ENCODE assay signal across 8 mouse cellular contexts in genomic region chr16:13902888-13903483, GRCm38 (mm10). TPM values are rescaled to one million over a fixed set of nuclear protein-coding genes. Genes with fewer than 3 reads are reported as not detected.
DNase-seq lines count a peak whose midpoint lies in the region; ATAC-seq and TF ChIP-seq lines count a peak whose summit lies in the region.

Pdxdc1 (minus strand) TSS chr16:13903131.
Mpv17l (plus strand) TSS chr16:13903161.

- intact Hi-C loops in heart, postnatal 36 days (cut with DNase I): loop anchor here (1.0 to 10.0 kb wide), 5 partner anchors 84 to 412 kb away; partner anchors contain the start of genes Fopnl and Ntan1

- H3K9me3 ChIP-seq in G1E (replicated peaks): no peaks in the 10 kb centered on the region
- H3K9me3 ChIP-seq in forebrain, embryonic 16.5 days (ENCODE audit: control insufficient read depth, low read length): no peaks in the 10 kb centered on the region
- H3K9me3 ChIP-seq in lung, embryonic 14.5 days (ENCODE audit: low read depth, low read length): no peaks in the 10 kb centered on the region

- peaks cover 18% of the 10 kb centered on the region for H3K36me3 ChIP-seq in G1E (replicated peaks)
- no peaks in the 10 kb centered on the region for H3K36me3 ChIP-seq in forebrain, embryonic 16.5 days (ENCODE audit: control insufficient read depth, insufficient read depth)
- H3K36me3 ChIP-seq in lung, embryonic 14.5 days (ENCODE audit: insufficient read depth): no peaks in the 10 kb centered on the region
- no peaks in the 10 kb centered on the region for H3K36me3 ChIP-seq in thymus, adult 2 months (ENCODE audit: control insufficient read depth, insufficient read depth, low read length)

- H3K4me3 ChIP-seq in G1E (ENCODE audit: low read depth, low read length): peak within 1 kb of the TSS; percentile 91
- H3K4me3 ChIP-seq in forebrain, embryonic 16.5 days (replicated peaks; ENCODE audit: low read length): peak within 1 kb of the TSS; percentile 95
- peak within 1 kb of the TSS; percentile 98 for H3K4me3 ChIP-seq in layer of hippocampus, adult 2 months
- peak within 1 kb of the TSS; percentile 97 for H3K4me3 ChIP-seq in lung, embryonic 14.5 days (ENCODE audit: low read depth, low read length)
- peak within 1 kb of the TSS; percentile 77 for H3K4me3 ChIP-seq in olfactory bulb, adult 2 months (ENCODE audit: insufficient read depth, low read depth, low read length)
- H3K4me3 ChIP-seq in thymus, adult 2 months (ENCODE audit: control insufficient read depth, insufficient read depth, low read length): peak within 1 kb of the TSS; percentile 96

- H3K27me3 ChIP-seq in G1E (ENCODE audit: insufficient read depth, low read length): no peaks in the 10 kb centered on the region
- no peaks in the 10 kb centered on the region for H3K27me3 ChIP-seq in forebrain, embryonic 16.5 days (replicated peaks; ENCODE audit: control insufficient read depth, insufficient read depth, low read length)
- H3K27me3 ChIP-seq in lung, embryonic 14.5 days (ENCODE audit: insufficient read depth, low read length): no peaks in the 10 kb centered on the region
- no peaks in the 10 kb centered on the region for H3K27me3 ChIP-seq in thymus, adult 2 months (ENCODE audit: control insufficient read depth, insufficient read depth, low read length)

- peak; percentile 84 for DNase-seq in G1E (ENCODE audit: low spot score)
- DNase-seq in cerebellum, adult 18-20 months: peak; percentile 92 to 99
- peak; percentile 97 to 99 for DNase-seq in heart, postnatal 36 days
- peak; percentile 97 to 99 for DNase-seq in layer of hippocampus, adult 2 months (ENCODE audit: low spot score in 2 of 2)
- DNase-seq in lung, embryonic 14.5 days: peak; percentile 97
- DNase-seq in thymus, adult 2 months: peak; percentile 96

- peak within 1 kb of the TSS; percentile 91 for H3K27ac ChIP-seq in forebrain, embryonic 16.5 days (ENCODE audit: low read length)
- peak within 1 kb of the TSS; percentile 96 for H3K27ac ChIP-seq in layer of hippocampus, adult 2 months
- peak within 1 kb of the TSS; percentile 83 for H3K27ac ChIP-seq in lung, embryonic 14.5 days (ENCODE audit: low read depth)
- peak within 1 kb of the TSS; percentile 63 for H3K27ac ChIP-seq in olfactory bulb, adult 2 months (ENCODE audit: insufficient read depth, low read depth, low read length)
- H3K27ac ChIP-seq in thymus, adult 2 months (ENCODE audit: control insufficient read depth, insufficient read depth, low read length): peak within 1 kb of the TSS; percentile 65; the same call in 1 of the 2 replicates

- TF ChIP-seq POLR2A in olfactory bulb, adult 2 months (IDR thresholded peaks at IDR 0.05; ENCODE audit: insufficient read depth, low read depth, low read length): peak; percentile 39; the same call in 1 of the 2 replicates
- TF ChIP-seq POLR2A in thymus, adult 2 months (IDR thresholded peaks at IDR 0.05; ENCODE audit: control insufficient read depth, extremely low read depth, insufficient read depth, low read length, poor library complexity): peak; percentile 33; the same call in 1 of the 2 replicates

- peaks cover 40% of the 10 kb centered on the region for H3K4me1 ChIP-seq in G1E (ENCODE audit: insufficient read depth, low read depth, low read length)
- H3K4me1 ChIP-seq in forebrain, embryonic 16.5 days (replicated peaks; ENCODE audit: control insufficient read depth, insufficient read depth, low read length): peaks cover 16% of the 10 kb centered on the region
- no peaks in the 10 kb centered on the region for H3K4me1 ChIP-seq in lung, embryonic 14.5 days (ENCODE audit: insufficient read depth)
- H3K4me1 ChIP-seq in olfactory bulb, adult 2 months (ENCODE audit: control insufficient read depth, insufficient read depth, low read length): peaks cover 2% of the 10 kb centered on the region; the same call in 1 of the 2 replicates
- peaks cover 8% of the 10 kb centered on the region for H3K4me1 ChIP-seq in thymus, adult 2 months (replicated peaks; ENCODE audit: control insufficient read depth, insufficient read depth, low read length)

- peak within 1 kb of the TSS; percentile 81 for H3K4me2 ChIP-seq in forebrain, embryonic 16.5 days (ENCODE audit: low read length)
- peak within 1 kb of the TSS; percentile 80 for H3K4me2 ChIP-seq in lung, embryonic 14.5 days

- H3K9ac ChIP-seq in forebrain, embryonic 16.5 days (replicated peaks; ENCODE audit: low read depth, low read length): peak within 1 kb of the TSS; percentile 94
- H3K9ac ChIP-seq in lung, embryonic 14.5 days: peak within 1 kb of the TSS; percentile 92

- no peak for TF ChIP-seq CTCF in G1E (IDR thresholded peaks at IDR 0.05; ENCODE audit: low read depth, low read length)
- no peak for TF ChIP-seq CTCF in layer of hippocampus, adult 2 months (conservative IDR thresholded peaks at IDR 0.05)
- TF ChIP-seq CTCF in lung, embryonic 14.5 days (IDR thresholded peaks at IDR 0.05; ENCODE audit: low read depth): no peak
- no peak for TF ChIP-seq CTCF in olfactory bulb, adult 2 months (IDR thresholded peaks at IDR 0.05; ENCODE audit: insufficient read depth, low read depth, low read length)
- 0 out of 2 replicates have a peak, but pooled peaks have one; percentile 18 for TF ChIP-seq CTCF in thymus, adult 2 months (IDR thresholded peaks at IDR 0.05; ENCODE audit: borderline replicate concordance, control insufficient read depth, extremely low read depth, insufficient read depth, low read length, poor library complexity)

- peak; percentile 79 for ATAC-seq in G1E (ENCODE audit: extremely low read depth, insufficient number of reproducible peaks, low FRiP score, poor library complexity, severe bottlenecking)
- peak; percentile 97 for ATAC-seq in forebrain, embryonic 16.5 days
- ATAC-seq in lung, embryonic 14.5 days (ENCODE audit: insufficient read depth): peak; percentile 97

- WGBS in forebrain, embryonic 16.5 days: under 1% methylated on average over 45 of the region's 57 CpGs
- under 1% methylated on average over 56 of the region's 57 CpGs for WGBS in lung, embryonic 14.5 days
- under 1% methylated on average over 57 of the region's 57 CpGs for WGBS in olfactory bulb, adult 2 months
- whole genome bisulfite sequencing in thymus, adult 2 months: under 1% methylated on average over 53 of the region's 57 CpGs

RNA-seq across cellular contexts. Expression of gene Pdxdc1, which starts in this region (rescaled TPM):
- total RNA-seq in G1E (2014; fragmentation: Nextera tagmentation) (74.9 and 94.5 TPM in 2 replicates), G1E (2017) (68.8 and 72.1 TPM in 2 replicates)
- 27.1 and 35.5 TPM in 2 replicates for polyA plus RNA-seq in G1E (2012)
- polyA plus RNA-seq in forebrain, embryonic 16.5 days (2015; fragmentation: Nextera tagmentation; extraction: Ambion mirVana): 72.4 and 73.7 TPM in 2 replicates
- 10 to 100 TPM; 82.7 to 86.9 TPM for total RNA-seq in heart, postnatal 36 days (2021)
- 10 to 100 TPM; 72.8 to 74.1 TPM for total RNA-seq in layer of hippocampus, adult 2 months (2021)
- 92.2 and 96.6 TPM in 2 replicates for polyA plus RNA-seq in lung, embryonic 14.5 days (2014; fragmentation: Nextera tagmentation; extraction: Ambion mirVana)
- polyA plus RNA-seq in olfactory bulb, adult 2 months (2012; ENCODE audit: insufficient read depth, insufficient read length, low replicate concordance, missing spikeins): not detected in 2 replicates
- 58.0 and 77.2 TPM in 2 replicates for polyA plus RNA-seq in thymus, adult 2 months (2012; rRNA removed)

RNA-seq across cellular contexts. Expression of gene Mpv17l, which starts in this region (rescaled TPM):
- 1.9 and 2.6 TPM in 2 replicates for total RNA-seq in G1E (2014; fragmentation: Nextera tagmentation)
- 0.98 and 1.2 TPM in 2 replicates for total RNA-seq in G1E (2017)
- 0.04 and 0.05 TPM in 2 replicates for polyA plus RNA-seq in G1E (2012)
- polyA plus RNA-seq in forebrain, embryonic 16.5 days (2015; fragmentation: Nextera tagmentation; extraction: Ambion mirVana): 21.3 and 23.7 TPM in 2 replicates
- total RNA-seq in heart, postnatal 36 days (2021): 1 to 10 TPM in 1 of 2 experiments, under 1 TPM in 1; 0.76 to 1.4 TPM
- total RNA-seq in layer of hippocampus, adult 2 months (2021): 10 to 100 TPM; 67.5 to 71.3 TPM
- 5.9 and 7.8 TPM in 2 replicates for polyA plus RNA-seq in lung, embryonic 14.5 days (2014; fragmentation: Nextera tagmentation; extraction: Ambion mirVana)
- not detected in 2 replicates for polyA plus RNA-seq in olfactory bulb, adult 2 months (2012; ENCODE audit: insufficient read depth, insufficient read length, low replicate concordance, missing spikeins)
- polyA plus RNA-seq in thymus, adult 2 months (2012; rRNA removed): 1.2 and 1.4 TPM in 2 replicates

Comparison
In these comparisons a context has a peak if more than half of its experiments do, and no peak if none do; other contexts are left out.
1. Peak in every context shown above with its lines: DNase-seq, ATAC-seq, H3K4me3 ChIP-seq and H3K27ac ChIP-seq.
2. RNA of gene Mpv17l (total RNA-seq): 67.5 to 71.3 TPM in layer of hippocampus, adult 2 months; 0.98 to 2.6 TPM in G1E and 0.76 to 1.4 TPM in heart, postnatal 36 days; every median in the first group is over 10 times any median in the second.